Mouse (Mus musculus) retina, embryonic 14.5 days (tissue): ENCODE measurements around the gene Dek.

Source experiments
- DNase-seq: peaks from one replicate; pipeline ENCODE4 v3.0.0-alpha.2; 2015; ENCODE audit warnings: low spot score

Gene Dek

DNA sequence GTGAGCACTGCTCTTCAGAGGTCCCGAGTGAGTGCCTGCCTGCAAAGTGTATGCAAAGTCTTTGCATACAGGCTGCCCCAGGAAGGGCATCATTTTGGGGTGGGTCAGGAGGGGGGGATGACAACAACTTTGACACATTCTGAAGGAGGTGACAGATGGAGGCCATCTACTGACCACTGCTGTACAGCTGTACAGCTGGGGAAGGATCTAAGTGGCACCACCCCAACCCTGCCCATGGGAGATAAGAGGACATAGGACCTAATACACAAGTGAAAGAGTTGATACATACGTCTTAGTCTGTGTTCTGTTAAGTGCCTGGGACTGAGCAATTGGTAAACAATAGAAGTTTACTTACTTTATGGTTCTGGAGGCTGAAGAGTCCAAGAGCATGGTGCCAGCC, 3.2 kb upstream of the Dek start:
- no peak for DNase-seq

DNA sequence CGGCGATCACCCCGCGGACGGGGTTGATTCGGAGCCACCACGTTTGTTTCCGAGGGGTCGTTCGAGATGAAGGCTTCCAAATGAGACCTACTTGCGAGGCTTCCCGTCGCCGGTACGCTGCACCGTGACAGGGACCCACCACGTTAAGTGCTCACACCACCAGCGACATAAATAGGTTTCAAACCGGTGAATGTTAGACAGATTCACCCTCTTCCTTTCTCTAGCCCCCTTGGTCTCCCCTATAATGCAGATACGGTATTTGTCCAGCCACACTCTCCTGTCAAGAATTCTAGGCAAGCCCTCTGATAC, 533 bp upstream of the Dek start:
- no peak for DNase-seq

DNA sequence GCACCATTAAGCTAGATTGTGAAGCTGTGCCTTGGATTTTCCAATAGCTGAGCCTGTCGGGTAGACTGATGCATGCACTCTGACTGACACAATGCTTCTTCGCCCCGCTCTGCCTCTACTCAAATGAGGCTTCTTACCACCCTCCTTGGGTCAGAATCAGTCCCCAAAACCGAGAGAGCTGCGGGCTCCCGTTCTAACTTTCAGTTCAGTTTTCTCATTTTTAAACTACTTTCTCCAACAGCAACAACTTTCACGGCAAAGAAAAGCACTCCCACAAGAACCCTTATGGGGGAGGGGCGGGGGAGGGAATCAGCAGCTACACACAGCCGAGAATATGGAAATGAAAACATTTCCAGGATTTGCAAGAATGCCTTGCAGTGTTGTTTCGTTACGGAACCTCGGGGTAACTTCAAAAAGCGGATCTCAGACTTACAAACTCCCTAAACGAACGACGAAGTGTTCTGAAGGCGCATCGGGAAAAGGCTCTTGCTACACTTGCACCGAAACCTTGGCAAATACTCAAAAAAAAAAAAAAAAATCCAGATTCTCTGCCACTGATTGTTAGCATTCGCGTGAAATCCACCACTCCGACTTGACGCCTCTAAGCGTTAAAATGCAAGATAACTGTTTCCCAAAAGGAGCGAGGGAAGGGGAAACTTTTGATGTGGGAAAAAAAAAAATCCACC, 1.0 kb downstream of the Dek start:
- DNase-seq, result peak; percentile 53

DNA sequence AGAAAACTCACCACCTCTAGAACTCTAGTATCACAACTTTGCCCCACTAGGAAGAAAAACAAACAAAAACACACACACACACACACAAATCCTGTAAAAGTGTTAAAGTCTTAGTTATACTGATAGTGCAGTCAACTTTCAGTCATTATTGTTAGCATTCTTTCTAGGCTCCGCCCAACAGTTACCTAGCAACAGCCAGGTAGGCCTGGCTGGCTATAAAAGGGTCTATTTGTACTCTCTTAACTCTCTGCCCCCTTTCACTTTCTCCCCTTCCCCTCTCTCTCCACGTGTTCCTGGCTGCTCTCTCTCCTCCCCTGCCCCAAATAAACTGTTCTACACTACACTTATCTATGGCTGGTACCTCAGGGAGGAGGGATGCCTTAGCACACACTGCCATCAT, 1.9 kb downstream of the Dek start:
- no peak for DNase-seq

DNA sequence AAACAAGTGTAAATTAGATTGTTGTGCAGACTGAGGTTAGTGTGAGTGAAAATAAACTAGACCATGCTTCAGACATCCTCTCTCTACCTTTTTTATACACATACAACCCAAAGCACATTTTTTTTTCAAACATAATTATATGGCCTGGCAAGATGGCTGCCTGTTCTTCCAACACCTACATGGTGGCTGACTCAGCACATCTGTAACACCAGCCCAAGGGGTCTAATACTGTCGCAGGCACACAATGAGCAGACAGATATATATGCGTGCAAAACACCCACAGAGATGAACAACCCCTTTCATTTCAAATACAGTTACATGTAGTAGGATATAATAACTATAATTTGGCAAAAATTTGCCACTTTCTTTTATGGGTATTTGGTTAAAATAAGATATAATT, 5.4 kb downstream of the Dek start:
- no peak for DNase-seq

DNA sequence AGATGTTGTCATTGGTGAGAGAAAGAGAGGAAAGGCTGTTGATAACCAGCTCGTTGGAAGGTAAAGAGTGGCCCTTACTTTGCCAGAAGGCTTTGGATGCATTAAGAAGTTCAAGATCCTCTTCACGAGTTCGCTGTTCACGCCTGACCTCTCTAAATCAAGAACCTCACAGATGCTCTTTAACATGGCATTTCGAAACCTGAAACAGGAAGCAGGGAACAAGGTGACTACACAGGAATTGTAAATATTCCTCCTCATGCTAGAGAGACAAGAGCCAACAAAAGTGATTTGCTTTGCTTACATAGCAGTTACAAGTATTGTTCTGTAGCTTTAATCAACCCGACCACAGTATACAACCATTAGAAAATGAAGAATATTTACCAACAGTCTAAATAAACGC, 6.7 kb downstream of the Dek start:
- no peak for DNase-seq

DNA sequence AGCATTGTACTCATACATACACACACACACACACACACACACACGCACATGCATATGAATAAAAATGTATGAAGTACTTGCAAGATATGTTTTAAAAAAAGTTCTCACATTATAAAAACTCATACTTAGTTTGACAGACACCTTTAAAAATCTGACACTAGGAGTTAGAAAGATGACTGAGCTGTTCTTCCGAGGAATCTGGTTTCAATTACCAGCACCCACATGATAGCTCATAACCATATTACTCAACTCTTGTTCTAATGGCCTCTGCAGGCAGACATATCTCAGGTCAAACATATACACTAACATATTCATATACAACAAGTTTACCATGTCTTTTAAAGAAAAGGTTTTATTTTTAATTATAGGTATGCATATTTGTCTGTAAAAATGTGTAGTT, 9.4 kb downstream of the Dek start:
- DNase-seq, result no peak

DNA sequence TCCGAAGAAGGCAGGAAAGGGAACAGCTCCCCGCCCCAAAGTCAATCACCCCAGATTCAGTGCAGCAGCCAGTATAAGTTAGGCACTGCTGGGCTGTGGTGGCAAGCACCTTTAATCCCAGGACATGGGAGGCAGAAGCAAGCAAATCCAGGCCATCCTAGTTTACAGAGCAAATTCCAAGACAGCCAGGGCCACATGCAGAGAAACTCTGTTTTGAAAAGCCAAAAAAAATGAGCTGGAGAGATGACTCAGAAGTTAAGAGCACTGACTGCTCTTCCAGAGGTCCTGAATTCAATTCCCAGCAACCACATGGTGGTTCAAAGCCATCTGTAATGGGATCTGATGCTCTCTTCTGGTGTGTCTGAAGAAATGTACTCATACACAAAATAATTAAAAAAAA, 12.2 kb downstream of the Dek start:
- no peak for DNase-seq

DNA sequence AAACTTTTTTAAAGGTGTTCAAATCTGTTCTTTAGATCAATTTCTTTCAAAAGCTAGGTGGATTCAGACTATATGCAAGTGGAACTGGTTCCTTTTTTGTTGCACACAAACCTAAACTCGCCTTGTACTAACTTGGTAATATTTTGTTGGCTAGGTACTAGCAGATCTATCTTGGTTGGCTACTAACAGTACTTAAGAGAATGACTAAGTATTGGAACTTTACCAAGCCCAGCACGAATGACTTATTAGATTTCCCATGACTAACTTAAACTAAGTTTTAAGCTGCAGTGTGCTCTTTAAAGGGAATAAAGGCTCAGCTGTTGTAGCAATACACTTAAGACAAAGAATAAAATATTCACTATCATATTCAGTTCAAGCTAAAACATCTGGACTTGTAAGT, 16.7 kb downstream of the Dek start:
- DNase-seq, result no peak

DNA sequence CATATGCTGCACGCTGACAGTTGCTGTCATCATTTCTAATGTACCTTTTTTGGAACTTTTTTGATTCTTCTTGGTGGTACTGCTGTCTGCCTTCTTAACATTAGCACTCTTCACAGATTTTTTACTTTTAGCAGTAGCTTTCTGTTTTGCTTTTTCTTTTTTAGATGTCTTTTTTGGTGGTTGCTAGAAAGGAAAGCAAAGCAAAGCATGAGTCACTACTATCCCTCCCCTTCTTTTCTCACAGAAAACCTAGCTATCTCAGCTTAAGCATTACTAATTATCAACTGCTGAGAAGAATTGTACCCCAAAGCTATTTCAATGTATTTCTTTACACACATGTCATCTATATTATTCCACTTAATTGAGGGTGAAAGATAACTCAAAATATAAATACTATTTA, 17.6 kb downstream of the Dek start:
- no peak for DNase-seq

DNA sequence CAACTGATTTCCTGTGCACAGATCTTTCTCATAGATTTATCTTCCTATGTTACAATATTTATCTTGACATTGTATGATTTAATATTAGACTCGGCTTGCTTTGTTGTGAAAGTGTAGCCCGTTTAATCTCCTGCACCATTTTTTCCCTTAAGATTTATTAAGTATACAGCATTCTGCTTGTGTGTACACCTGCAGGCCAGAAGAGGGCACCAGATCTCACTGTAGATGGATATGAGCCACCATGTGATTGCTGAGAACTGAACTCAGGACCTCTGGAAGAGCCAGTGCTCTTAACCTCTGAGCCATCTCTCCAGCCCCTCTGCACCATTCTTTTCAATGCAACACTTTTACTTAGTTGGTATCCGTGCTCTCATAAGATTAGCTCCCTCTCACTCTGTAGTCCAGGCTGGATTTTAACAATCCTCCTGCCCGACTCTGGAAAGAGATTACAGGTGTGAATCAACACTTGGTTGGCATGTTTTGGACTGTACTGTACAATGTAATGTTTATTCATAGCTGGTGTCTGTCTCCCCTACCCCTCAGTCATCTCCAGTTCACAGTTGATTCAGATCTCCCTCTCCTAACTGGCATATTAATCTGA, 25.0 kb downstream of the Dek start:
- no peak for DNase-seq

DNA sequence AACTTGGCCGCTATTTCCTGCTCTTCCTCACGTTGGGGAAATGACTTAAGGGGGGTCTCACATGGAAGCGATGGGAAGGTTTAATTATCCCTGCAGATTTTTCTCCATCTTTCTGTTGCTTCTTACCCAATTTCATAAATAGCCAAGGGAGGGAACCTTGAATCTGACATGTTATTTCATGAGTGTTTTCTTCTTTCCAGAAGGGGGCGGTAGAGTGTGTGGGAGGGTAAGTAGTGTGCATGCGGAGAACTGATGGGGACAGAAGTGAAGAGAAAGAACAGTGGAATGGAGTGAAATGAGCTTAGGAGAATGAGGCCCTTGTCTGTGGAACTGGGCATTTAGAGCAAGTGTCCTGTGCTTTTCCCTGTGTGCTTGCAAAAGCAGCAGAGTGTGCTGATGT, 27.2 kb downstream of the Dek start:
- no peak for DNase-seq

DNA sequence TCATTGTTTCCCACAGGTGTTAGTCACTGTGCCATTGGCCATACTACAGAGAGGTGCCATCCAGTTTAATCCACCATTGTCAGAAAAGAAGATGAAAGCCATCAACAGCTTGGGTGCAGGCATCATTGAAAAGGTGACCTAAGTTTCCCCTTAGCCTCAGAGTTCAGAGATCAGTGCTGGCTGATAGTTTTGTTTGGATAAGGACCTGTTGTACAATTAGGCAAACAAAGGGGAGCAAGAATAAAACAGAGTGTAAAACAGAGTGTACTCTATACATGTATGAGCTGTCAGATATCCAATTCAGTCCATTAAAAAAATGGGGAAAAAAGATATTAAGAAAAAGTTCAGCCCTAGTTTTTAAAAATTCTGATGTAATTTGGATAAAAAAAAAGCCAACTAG, 28.6 kb downstream of the Dek start:
- DNase-seq, result no peak

DNA sequence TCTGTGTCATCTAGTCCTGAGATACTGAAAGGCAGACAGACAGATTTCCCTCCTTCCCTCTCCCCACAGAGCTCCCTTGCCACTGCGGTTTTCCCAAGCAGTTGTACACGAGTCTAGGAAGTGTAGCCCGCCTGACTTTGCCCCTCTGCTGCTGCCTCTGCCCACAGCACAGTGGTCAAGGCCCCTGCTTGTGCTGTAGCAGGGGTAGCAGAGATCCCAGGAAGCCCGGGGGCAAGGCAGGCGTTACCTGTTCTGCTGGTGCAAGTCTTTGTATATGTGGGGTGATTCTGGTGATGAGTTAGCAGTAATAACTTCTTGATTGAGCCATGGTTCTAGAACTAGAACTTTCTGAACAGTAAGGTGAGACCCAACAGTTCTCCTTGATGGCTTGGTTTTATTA, 29.8 kb downstream of the Dek start:
- no peak for DNase-seq

DNA sequence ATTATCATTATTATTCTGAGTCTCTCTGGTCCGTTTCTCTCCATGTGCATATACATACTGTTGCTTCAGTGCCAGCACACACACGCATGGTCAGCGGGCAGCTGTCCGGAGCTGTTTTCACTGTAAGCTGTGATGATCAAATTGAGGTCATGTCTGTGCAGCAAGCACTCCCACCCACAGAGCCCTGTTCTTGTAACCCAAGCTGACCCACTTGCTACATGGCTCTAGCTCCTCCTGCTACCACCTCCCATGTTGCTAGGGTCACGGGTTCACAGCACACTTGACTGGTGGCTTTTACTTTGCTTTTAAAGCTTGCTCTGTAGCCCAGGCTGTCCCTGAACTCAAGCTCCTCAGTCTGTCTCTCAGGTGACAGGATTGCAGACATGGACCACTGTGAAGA, 33.5 kb downstream of the Dek start:
- peak; percentile 46 for DNase-seq

DNA sequence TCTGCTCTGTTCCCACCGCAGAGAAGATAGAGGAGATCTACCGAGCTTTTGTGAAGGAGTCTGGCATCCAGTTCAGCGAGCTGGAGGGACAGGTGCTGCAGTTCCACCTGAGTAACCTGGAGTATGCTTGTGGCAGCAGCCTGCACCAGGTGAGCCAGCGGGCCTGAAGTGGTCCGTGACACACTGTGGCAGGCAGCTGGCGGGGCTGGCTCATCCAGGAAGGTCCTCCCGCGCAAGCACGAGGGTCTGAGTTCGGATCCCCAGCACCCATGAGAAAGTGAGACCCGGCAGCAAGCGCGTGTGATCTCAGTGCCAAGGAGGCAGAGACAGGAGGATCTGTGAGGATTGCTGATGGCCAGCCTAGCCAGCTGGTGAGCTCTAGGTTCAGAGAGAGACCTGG, 34.1 kb downstream of the Dek start:
- DNase-seq, result no peak

DNA sequence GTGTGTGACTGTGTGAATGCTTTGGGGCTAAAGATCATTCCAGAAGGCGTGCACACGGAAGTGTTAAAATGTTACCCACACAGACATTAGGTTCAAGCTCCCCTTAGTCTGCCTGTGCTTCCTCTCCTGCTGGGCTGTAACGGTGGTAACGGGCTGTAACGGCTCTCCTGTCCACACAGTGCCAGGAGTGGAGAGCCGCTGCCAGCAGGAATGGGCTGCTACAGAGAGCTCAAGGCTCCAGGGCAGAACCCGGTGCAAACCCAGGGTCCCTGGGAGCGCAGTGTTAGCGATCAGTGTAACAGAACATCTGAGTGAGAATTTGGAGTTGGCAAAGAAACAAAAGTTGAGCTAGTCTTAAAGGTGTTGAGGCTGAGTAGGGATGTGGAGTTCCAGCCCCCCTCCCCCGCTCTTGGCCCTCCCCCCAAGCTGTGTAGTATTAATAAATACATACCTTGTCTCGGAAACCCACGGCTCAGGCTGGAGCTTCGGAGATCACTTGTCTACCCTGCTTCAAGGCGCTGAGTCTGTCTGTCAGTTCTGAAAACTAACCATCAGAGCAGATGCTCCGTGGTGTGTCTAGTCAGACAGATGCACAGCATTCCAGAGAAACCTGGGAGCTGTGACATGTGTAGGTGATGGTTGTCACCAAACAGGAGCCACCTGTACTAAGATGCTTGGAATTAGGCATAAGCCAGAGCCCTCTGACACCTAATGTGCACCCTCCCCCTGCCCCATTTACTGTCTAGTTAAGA, 35.5 kb downstream of the Dek start:
- no peak for DNase-seq

DNA sequence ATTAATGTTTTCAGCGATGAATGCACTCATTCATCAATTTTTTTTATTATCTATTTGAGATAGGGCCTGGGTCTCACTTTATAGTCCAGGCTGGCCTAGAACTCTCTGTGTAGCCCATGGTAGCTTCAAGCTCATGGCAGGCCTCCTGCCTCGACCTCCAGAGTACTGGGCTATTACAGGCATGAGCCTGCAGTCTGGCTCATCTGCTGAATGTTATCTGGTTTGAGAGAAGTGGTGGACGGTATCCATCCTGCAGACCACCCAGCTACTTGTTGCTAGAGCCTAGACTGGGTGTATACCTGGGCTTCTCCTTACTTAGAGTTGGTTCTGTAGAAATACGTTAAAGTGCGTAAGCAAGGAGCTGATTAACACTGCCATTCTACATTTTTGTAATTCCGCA, 39.0 kb downstream of the Dek start:
- DNase-seq, result no peak

DNA sequence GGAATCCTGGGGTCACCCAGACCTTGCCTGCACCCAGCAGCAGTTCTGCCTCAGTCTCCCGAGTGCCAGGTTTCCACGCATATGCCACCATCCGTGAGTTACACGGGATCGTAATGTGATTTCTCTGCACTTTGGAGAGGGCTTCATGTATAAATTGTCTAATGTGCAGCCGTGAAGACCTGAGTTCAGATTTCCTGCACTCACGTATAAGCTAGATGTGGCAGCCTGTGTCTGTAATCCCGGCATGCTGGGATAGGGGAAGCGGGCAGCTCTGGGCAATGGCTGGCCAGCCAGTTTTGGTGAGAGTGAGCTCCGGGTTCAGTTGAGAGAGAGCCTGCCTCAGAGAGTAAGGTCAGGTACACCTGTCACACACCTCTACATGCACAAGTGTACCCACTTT, 39.5 kb downstream of the Dek start:
- DNase-seq, result no peak

DNA sequence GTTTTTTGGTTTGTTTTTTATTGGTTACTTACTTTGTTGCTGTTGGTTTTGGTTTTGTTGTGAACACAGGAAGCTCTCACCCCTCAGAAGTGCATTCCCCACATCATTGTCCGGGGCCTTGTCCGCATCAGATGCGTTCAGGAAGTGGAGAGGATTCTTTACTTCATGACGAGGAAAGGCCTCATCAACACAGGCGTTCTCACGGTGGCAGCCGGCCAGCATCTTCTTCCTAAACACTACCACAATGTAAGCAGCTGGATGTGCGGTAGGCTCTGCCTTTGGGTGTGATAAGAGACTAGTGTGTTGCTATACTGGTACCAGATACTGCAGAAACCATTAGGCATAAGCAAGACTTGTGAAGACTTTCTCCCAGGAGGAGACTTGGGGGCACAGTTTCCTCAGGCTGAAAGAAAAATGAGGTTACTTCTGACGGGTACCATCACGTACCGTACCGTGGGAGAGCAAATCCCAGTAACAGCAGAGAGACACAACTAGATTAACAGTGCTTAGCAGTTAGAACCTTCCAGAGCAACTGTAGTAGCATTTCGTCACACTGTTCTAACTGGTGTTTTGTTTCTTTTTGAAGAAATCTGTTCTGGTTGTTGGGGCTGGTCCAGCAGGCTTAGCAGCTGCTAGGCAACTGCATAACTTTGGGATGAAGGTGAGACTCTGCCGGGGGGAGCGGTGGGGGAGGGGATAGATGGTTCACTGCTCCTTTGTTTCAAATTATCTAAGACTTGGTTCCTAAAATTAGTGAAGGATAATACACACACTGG, 41.8 kb downstream of the Dek start:
- no peak for DNase-seq

DNA sequence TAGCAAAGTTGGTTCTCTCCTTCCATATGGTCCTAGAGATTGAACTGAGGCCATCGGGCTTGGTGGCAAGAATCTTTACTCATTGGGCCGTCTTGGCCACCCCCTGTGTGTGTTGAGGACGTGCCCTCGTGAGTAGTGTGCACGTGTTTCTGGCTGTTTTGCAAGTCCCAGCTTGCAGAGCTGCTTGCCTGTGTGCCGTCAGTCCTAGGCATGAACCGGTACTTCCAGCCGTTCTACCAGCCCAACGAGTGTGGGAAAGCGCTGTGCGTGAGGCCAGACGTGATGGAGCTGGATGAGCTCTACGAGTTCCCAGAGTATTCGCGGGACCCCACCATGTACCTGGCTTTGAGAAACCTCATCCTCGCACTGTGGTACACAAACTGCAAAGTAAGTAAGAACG, 43.2 kb downstream of the Dek start:
- no peak for DNase-seq

DNA sequence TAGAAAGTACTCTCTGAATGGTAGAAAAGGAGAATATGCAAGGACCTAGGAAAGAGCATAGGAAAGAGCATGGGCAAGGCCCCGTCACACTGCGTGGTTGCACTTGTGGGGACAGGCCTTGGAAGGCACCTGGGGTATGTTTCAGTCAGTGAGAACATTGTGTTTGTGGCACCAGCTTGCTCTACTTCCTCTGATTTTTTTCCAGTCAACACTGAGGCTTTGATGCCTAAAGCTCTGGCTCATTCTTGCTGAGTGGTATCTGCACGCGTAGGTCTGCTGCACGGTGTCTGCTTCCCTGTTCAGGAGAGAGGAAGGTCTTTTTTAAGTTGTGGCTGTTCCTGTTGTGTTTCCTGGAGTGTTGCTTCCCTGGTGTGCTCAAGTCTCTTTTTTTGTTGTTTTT, 49.2 kb downstream of the Dek start:
- DNase-seq, result no peak

DNA sequence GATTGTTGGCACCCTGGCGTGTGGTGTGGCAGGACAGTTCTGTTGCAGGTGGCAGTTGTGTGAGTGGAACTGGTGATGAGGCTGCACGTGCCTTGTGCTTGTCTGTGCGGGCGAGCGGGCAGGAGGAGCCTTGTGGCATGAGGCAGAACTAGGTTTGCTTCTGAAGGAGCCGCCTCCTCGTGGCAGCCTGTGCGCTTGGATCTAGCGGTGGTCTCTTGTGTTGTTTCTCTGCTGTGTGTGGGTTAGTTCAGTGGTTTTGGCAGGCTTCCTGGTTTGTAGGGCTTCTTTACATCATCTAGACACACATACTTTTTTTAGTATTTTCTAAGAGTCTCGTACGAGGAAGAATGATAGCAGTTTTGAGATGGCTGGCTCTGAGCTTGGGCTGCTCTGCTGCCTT, 49.9 kb downstream of the Dek start:
- no peak for DNase-seq
